Mouse (Mus musculus) G1E (cell line): Measurements from ENCODE around the gene Sec24d. TPM values are rescaled to one million over a fixed set of nuclear protein-coding genes. Genes with fewer than 3 reads are reported as not detected.

Experiments used
- ATAC-seq: 2 replicates; pipeline ENCODE4 v1.8.0; 2016; ENCODE audit warnings: mild to moderate bottlenecking; ENCODE audit not compliant: insufficient number of reproducible peaks, poor library complexity, low FRiP score, severe bottlenecking; ENCODE audit errors: extremely low read depth
- DNase-seq: peaks from one replicate; pipeline ENCODE4 v3.0.0; 2012; ENCODE audit warnings: low spot score
- H3K27me3 ChIP-seq: 2 replicates; pipeline ENCODE4 v1.6.1; 2012; ENCODE audit warnings: mild to moderate bottlenecking, low read length, inconsistent platforms; ENCODE audit not compliant: insufficient read depth
- H3K36me3 ChIP-seq: replicated peaks from 2 replicates; pipeline ENCODE3; 2012; ENCODE audit warnings: mild to moderate bottlenecking, inconsistent platforms
- H3K4me1 ChIP-seq: 2 replicates; pipeline ENCODE4 v1.6.1; 2012; ENCODE audit warnings: low read depth, low read length, inconsistent platforms, mixed read lengths; ENCODE audit not compliant: insufficient read depth
- H3K4me3 ChIP-seq: 2 replicates; pipeline ENCODE4 v1.5.1; 2012; ENCODE audit warnings: low read depth, mild to moderate bottlenecking, inconsistent platforms, low read length, moderate library complexity, mixed read lengths
- H3K9me3 ChIP-seq: replicated peaks from 2 replicates; pipeline ENCODE4 v1.6.1; 2012; ENCODE audit warnings: inconsistent platforms
- CTCF ChIP-seq: IDR thresholded peaks from 2 replicates; pipeline ENCODE4 v1.5.1; 2012; ENCODE audit warnings: low read depth, low read length, inconsistent platforms, mixed read lengths
- GATA1 ChIP-seq: IDR thresholded peaks from 2 replicates; pipeline ENCODE4 v1.6.1; 2012; ENCODE audit warnings: borderline replicate concordance, low read length, inconsistent platforms, mixed read lengths
- GATA2 ChIP-seq: IDR thresholded peaks from 2 replicates; pipeline ENCODE4 v1.6.1; 2012; ENCODE audit warnings: low read depth, low read length, inconsistent platforms, borderline replicate concordance
- POLR2AphosphoS5 ChIP-seq: IDR thresholded peaks from 2 replicates; pipeline ENCODE4 v1.6.1; 2012; ENCODE audit warnings: low read depth, low read length, inconsistent platforms; ENCODE audit not compliant: insufficient replicate concordance
- TAL1 ChIP-seq: conservative IDR thresholded peaks from 2 replicates; pipeline ENCODE4 v1.6.1; 2012; ENCODE audit warnings: low read depth, low read length, inconsistent platforms, mixed read lengths
- polyA plus RNA-seq: library from polyadenylated mRNA; stranded (reverse); fragments of >175 nt; gene quantifications from 2 replicates; pipeline ENCODE4 v1.2.3, GENCODE M21; 2012
- total RNA-seq, 2 experiments: library from RNA; stranded (forward) in 1 of 2; stranded (reverse) in 1 of 2; fragments of 200-1000 nt in 1 of 2; fragments of >200 nt in 1 of 2; fragmentation: Nextera tagmentation in 1 of 2; gene quantifications; 2 replicates each; pipeline ENCODE4 v1.2.3; 2014 to 2017

The Sec24d gene
- total and polyA plus RNA-seq, 3 experiments, result 0.49 TPM; not detected in 2

DNA sequence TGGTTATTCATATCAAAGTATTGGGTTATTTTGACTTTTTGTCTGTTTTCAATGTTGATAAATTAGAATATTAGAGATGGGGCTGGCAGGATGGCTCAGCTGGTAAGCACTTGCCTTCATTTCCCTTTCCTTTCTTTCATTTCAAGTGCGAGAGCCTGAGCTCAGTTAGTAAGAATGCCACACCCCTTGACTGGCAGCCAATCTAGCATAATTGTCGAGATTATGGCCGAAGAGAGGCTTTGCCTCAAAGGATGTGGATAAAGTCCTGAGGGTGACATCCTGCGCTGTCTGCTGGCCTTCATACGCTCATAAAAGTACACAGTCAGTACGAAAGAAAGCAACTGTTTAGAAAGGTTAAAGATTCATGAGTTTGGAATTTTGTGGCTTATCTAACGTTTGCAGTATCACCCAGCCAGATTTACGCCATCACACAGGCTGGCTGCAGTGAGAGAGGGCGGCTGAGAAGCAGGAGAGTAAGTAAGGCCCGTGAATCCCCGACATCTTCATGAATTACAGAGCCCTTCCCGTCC is 71.5 kb downstream of the Sec24d start:
- no peaks in the 10 kb centered on the region for H3K9me3 ChIP-seq
- DNase-seq, result no peak
- no peak overlapping the region for H3K4me3 ChIP-seq
- TF ChIP-seq CTCF (no peak), TAL1 (no peak), POLR2AphosphoS5 (no peak), GATA1 (no peak), GATA2 (no peak)
- no peaks in the 10 kb centered on the region for H3K36me3 ChIP-seq
- H3K27me3 ChIP-seq, result peaks cover 2% of the 10 kb centered on the region; the same call in 1 of the 2 replicates
- no peak for ATAC-seq
- H3K4me1 ChIP-seq, result no peaks in the 10 kb centered on the region

DNA sequence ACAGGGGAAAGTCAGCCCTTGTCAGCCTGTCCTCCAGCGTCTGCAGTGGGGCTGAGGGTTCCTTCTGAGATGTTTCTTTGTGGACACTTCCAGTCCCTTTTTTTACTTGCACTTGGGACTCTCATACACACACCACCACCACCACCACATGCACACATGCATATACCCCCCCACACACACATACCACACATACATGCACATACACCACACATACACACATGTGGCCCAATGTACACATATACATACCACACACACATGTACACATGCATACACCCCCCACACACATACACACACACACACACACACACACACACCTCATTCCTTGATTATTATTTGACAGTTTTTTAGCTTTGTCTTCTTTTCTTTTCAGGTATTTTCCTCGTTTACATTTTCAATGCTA is 73.8 kb downstream of the Sec24d start:
- H3K36me3 ChIP-seq, result no peaks in the 10 kb centered on the region
- no peaks in the 10 kb centered on the region for H3K9me3 ChIP-seq
- no peak overlapping the region for H3K4me3 ChIP-seq
- no peak for DNase-seq
- peaks cover 2% of the 10 kb centered on the region; the same call in 1 of the 2 replicates for H3K27me3 ChIP-seq
- TF ChIP-seq TAL1 (no peak), POLR2AphosphoS5 (no peak), CTCF (no peak), GATA2 (no peak), GATA1 (no peak)
- H3K4me1 ChIP-seq, result no peaks in the 10 kb centered on the region
- ATAC-seq, result no peak

DNA sequence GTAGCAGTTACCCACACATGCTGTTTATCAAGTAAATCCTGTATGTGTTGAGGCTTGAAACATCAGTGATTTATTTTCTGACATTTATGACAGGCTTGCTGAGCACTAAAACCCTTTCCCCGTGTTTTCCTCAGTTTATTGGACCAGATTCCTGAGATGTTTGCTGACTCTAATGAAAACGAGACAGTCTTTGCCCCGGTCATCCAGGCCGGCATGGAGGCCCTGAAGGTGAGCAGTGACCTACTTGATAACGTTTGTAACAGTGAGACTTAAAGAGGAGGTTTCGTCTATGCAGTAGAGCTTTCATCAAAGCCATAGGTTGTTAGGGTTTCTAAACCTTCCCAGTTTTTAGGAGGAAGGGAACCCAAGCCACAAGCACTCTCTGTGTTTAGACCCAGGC is 76.4 kb downstream of the Sec24d start:
- H3K4me3 ChIP-seq, result no peak overlapping the region
- H3K9me3 ChIP-seq, result no peaks in the 10 kb centered on the region
- H3K4me1 ChIP-seq, result no peaks in the 10 kb centered on the region
- ATAC-seq (no peak), DNase-seq (no peak)
- no peak for TF ChIP-seq GATA2
- TF ChIP-seq GATA1, result no peak
- no peak for TF ChIP-seq CTCF
- TF ChIP-seq TAL1, result no peak
- TF ChIP-seq POLR2AphosphoS5, result no peak
- no peaks in the 10 kb centered on the region for H3K27me3 ChIP-seq
- no peaks in the 10 kb centered on the region for H3K36me3 ChIP-seq

DNA sequence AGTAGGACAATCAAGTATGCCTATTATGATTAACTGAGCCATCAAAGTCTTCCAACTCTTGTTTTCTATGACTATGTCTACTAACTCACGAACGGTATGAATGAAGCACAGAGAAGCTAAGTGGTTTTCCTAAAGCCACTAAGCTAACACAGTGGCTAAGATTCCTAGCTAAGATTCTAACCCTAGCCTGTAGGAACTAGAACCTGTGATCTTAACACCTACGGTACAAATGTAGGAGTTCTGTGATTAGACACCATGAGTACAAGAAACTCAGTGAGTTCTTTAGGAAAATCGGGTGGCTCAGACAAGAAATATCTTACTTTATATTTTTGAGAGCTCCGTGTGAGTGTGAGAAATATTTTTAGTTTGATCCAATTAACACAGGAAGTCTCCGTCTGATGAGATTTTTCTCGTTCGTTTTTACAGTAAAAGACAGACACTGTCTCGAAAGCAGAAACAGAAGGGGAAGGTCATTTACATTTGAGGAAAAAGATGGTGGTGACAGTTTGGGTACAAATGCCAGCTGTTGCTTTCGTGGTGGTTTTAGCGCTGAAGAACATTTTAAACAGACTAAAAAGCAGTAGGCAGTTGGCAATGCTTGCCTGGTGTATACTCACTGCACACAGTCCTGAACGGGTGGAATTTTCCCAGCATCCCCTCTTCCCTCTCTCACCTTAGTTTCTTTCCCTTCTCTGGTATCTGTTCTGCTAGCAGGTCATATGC is 81.0 kb downstream of the Sec24d start:
- no peaks in the 10 kb centered on the region for H3K36me3 ChIP-seq
- DNase-seq (no peak), ATAC-seq (no peak)
- H3K9me3 ChIP-seq, result no peaks in the 10 kb centered on the region
- H3K27me3 ChIP-seq, result no peaks in the 10 kb centered on the region
- no peaks in the 10 kb centered on the region for H3K4me1 ChIP-seq
- TF ChIP-seq TAL1 (no peak), GATA2 (no peak), POLR2AphosphoS5 (no peak), GATA1 (no peak), CTCF (no peak)
- H3K4me3 ChIP-seq, result no peak overlapping the region

DNA sequence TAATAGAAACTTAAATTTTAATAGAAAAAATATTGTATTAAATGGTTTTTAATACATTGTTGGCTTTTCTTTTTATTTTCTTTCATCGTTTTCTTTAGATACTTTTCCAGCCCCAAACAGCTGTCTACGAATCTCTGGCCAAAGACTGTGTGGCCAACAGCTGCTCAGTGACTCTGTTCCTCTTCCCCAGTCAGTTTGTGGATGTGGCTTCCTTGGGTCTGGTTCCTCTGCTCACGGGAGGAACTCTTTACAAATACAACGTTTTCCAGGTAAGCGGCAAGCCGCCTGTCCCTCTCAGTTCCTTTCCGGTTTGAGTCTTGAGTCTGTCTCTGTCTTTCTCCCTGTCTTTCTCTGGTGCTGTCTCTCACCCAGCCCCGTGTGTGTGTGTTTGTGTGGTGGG is 83.3 kb downstream of the Sec24d start:
- no peak for DNase-seq
- Histone ChIP-seq H3K4me3 (no peak overlapping the region), H3K27me3 (0 out of 2 replicates have a peak, but pooled peaks cover under 1% of the 10 kb centered on the region), H3K36me3 (no peaks in the 10 kb centered on the region), H3K4me1 (peaks cover 3% of the 10 kb centered on the region; the same call in 1 of the 2 replicates), H3K9me3 (no peaks in the 10 kb centered on the region)
- no peak for ATAC-seq
- TF ChIP-seq GATA2 (no peak), CTCF (no peak), GATA1 (no peak), POLR2AphosphoS5 (no peak), TAL1 (no peak)

DNA sequence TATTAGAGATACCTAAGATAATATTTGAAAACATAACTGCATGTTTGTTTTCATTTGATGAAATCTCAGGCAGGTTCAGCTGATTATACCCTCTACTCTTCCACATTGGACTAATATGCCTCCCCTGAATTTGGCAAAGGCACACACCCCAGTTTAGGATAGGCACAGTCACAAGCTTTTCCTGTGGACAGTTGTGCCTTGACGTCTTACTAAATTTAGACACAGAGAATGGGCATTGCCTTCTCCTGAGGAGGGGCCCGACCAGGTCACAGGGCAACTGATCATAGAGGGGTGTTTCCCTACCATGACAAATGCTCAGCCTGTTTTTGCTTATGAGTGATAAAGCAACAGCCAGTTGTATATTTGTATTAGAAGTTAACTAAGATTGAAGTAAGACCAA is 84.3 kb downstream of the Sec24d start:
- DNase-seq (no peak), ATAC-seq (no peak)
- Histone ChIP-seq H3K4me1 (peaks cover 3% of the 10 kb centered on the region; the same call in 1 of the 2 replicates), H3K27me3 (0 out of 2 replicates have a peak, but pooled peaks cover 3% of the 10 kb centered on the region), H3K9me3 (no peaks in the 10 kb centered on the region), H3K4me3 (no peak overlapping the region), H3K36me3 (no peaks in the 10 kb centered on the region)
- no peak for TF ChIP-seq TAL1
- no peak for TF ChIP-seq GATA1
- TF ChIP-seq CTCF, result no peak
- TF ChIP-seq POLR2AphosphoS5, result no peak
- TF ChIP-seq GATA2, result no peak
